Mouse (Mus musculus): ENCODE results near the gene Olfr1055.
"Not testable (repeated sequence)": the region's sequence is repeated elsewhere in the genome, so short reads cannot be mapped to it uniquely, and the experiment has no call there.

Olfr1055 gene

DNA sequence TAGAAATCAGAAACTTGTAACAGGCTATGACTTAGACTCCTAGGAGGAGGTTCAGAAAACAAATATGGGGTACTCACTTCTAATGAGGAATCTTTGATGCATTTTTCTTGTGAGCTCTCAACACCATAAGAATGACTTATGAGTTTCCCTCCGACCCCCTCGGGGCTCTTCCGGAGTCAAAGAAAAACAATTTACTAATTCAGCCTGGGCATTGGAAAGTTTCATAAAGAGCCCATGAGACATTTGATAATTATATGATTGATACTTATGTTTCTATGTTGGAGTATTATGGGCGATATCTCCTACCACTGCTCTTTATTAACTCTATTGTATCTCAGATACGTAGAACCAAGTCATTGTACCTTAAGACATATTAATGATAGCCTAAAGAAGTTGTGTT lies at the start of gene Olfr1055:
Olfr1055 (minus strand) TSS at position 101 of the 400 bp plus-strand sequence.
- no peak for DNase-seq

DNA sequence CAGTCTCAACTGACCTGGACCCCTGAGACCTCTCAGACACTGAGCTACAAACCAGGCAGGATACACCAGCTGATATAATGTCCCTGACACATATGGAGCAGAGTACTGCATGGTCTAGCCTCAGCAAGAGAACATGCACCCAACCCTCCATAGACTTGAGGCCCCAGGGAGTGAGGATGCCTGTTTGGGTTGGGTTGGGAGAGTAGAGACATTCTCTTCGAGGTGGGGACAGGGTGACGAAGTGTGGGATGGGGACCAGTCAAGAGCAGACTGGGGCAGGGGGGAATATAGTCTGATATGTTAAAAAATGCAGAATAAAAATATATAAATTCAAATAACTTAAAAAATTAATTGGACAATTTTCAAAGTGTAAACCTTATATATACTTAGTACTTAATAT lies 45.0 kb upstream of the Olfr1055 start:
- no peak for DNase-seq

DNA sequence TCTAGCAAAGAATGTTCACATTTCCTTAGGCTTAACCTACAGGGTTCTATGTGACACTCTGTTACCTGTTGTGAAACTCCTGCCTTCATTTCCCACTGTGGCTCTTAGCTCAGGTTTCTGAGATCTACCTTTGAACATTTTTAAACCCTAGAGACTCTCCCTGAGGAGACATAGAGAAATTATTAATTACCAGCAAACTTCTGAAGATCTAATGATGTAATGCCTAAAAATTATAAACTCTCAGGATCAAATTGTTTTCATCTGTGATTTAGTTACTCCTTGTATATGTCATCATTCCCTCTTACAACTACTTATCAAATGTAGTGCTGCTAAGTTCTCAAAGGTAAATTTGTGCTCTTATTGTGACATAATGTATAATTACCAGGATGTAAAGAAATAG lies 38.4 kb upstream of the Olfr1055 start, which contains the start of gene Olfr1058:
Olfr1058 (minus strand) TSS at position 101 of the 400 bp plus-strand sequence.
- not testable (repeated sequence) for DNase-seq

DNA sequence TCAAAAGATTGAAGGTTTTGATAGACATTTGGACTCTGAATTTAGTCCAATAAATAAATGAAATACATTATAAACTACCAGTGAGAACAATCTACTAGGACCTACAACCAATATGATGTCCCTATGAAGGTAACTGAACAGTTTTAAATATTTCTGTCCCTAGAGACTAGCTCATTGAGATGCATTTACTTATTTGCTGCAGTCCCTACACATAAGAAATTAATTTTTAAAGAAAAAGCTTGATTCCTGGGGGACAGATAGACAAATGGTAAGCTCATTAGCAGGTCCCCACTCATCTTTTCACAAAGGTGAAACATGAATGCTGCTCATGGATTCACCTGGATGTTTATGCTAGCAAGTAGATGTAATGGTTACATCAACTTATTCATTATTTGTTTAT lies 28.2 kb upstream of the Olfr1055 start, which contains the start of gene Olfr1057:
Olfr1057 (minus strand) TSS at position 101 of the 400 bp plus-strand sequence.
- no peak for DNase-seq

DNA sequence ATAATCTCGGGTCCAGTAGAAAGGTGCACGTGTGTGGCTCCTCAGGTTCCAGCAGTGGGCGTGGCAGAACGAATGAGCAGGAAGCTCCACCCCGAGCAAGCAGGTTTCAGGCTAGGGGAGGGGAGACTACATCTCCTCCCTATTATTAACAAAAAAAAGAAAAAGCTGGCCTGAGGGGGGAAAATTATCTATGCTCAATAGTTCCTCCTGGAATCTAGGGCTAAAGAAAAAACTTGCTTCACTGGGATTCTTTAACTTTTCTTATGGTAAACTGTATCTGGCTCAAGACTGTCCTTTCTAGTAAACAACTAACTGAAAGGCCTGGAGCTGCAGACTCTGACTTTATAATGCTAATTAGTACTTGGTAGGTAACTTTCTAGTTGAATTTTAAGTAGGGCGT lies 16.3 kb upstream of the Olfr1055 start:
- not testable (repeated sequence) for DNase-seq

DNA sequence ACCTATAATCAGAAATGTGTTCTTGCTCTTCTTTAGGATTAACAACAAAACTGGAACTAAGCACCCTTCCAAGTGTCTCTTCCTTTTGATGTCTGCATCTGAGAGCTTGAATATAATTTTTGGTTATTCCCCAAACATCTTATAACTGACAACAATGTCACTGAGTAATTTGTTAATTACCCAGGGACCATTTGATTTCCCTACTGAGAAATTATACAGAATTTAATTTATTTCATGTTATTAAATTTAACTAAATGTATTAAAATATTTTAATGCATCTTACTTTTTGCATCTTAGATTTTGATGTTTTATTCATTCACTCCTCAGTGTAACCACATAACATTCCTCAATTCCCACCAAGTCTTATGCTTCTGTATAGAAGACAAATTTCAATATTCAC lies 12.3 kb upstream of the Olfr1055 start, which contains the start of gene Olfr1056:
Olfr1056 (minus strand) TSS at position 101 of the 400 bp plus-strand sequence.
- no peak for DNase-seq

DNA sequence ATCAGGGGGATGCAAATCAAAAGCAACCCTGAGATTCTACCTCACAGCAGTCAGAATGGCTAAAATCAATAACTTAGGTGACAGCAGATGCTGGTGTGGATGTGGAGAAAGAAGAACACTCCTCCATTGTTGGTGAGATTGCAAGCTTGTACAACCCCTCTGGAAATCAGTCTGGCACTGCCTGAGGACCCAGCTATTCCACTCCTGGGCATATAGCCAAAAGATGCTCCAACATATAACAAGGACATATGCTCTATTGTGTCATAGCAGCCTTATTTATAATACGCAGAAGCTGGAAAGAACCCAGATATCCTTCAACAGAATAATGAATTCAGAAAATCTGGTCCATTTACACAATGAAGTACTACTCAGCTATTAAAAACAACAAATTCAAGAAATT lies 1.7 kb upstream of the Olfr1055 start:
- DNase-seq, result not testable (repeated sequence)

DNA sequence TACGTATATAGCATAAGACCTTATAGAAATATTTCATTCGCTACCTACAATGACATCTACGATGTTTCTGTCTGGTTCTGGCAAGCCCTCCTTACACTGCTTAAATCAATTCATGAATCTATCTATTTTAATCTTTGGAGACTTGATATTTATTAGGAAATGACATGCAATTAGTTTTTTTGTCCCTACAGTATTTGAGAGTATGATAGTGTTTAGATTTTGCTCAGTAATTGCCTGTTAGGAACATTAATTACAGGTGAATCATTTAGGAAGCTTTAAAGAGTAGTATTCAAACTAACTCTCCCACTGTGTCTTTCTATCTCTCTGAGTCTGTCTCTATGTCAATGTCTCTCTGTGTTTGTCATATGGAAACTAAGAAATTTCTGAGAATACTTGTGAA lies 14.8 kb downstream of the Olfr1055 start, which contains the start of gene Olfr1054:
Olfr1054 (minus strand) TSS at position 101 of the 400 bp plus-strand sequence.
- no peak for DNase-seq

DNA sequence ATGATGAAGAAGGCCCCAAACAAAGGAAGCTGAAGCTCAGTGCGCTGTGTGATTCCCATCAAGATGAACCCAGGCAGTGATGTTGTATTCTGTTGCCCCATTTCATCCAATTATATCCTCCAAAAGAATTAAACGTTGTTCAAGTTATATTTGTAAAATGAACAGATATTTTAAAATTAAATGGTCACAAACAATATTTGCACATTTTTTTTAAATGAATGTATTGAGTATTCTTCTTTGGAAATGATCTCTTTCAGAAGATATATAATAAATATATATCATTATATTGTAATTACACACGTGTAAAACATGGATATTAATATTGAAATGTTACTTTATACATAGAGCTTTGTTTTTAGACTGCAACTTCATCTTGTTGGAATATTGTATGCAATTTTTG lies 34.9 kb downstream of the Olfr1055 start, which contains the start of gene Olfr1053:
Olfr1053 (minus strand) TSS at position 101 of the 400 bp plus-strand sequence.
- DNase-seq, result no peak

All from kidney, adult 9 months (tissue).